Comparison of ENCODE assay signal across 8 mouse cellular contexts in genomic region chr2:167933397-167933796, GRCm38 (mm10). TPM values are rescaled to one million over a fixed set of nuclear protein-coding genes. Genes with fewer than 3 reads are reported as not detected.
DNase-seq lines count a peak whose midpoint lies in the region; ATAC-seq and TF ChIP-seq lines count a peak whose summit lies in the region.

No protein-coding gene starts in this region.

- peak overlapping the region; percentile 94 for H3K4me3 ChIP-seq in kidney, embryonic 15.5 days (replicated peaks)
- peak overlapping the region; percentile 94 for H3K4me3 ChIP-seq in cortical plate, adult 2 months (ENCODE audit: insufficient read depth, low read length)
- H3K4me3 ChIP-seq in hindbrain, embryonic 16.5 days (ENCODE audit: low read length) = peak overlapping the region; percentile 94
- H3K4me3 ChIP-seq in midbrain, embryonic 16.5 days (ENCODE audit: low read depth, low read length) = peak overlapping the region; percentile 90
- H3K4me3 ChIP-seq in kidney, adult 2 months (ENCODE audit: insufficient read depth, low read depth, low read length) = no peak overlapping the region; the same call in 1 of the 2 replicates

- TF ChIP-seq POLR2A in cortical plate, adult 2 months (IDR thresholded peaks at IDR 0.05; ENCODE audit: extremely low read depth, insufficient read depth, low read length) = no peak
- no peak for TF ChIP-seq POLR2A in kidney, adult 2 months (IDR thresholded peaks at IDR 0.05; ENCODE audit: low read depth, low read length)

- no peak overlapping the region for H3K27ac ChIP-seq in kidney, embryonic 15.5 days
- 0 out of 2 replicates have a peak overlapping the region, but pooled peaks have one; percentile 76 for H3K27ac ChIP-seq in cortical plate, adult 2 months (ENCODE audit: insufficient read depth, low read length)
- H3K27ac ChIP-seq in hindbrain, embryonic 16.5 days (ENCODE audit: low read depth, low read length) = no peak overlapping the region
- peak overlapping the region; percentile 81 for H3K27ac ChIP-seq in midbrain, embryonic 16.5 days (ENCODE audit: low read length)
- H3K27ac ChIP-seq in kidney, adult 2 months (ENCODE audit: insufficient read depth, low read depth, low read length) = no peak overlapping the region

- H3K36me3 ChIP-seq in kidney, embryonic 15.5 days = no peaks in the 10 kb centered on the region
- no peaks in the 10 kb centered on the region for H3K36me3 ChIP-seq in hindbrain, embryonic 16.5 days (ENCODE audit: control insufficient read depth, insufficient read depth, low read length)
- H3K36me3 ChIP-seq in midbrain, embryonic 16.5 days (ENCODE audit: control insufficient read depth, insufficient read depth, low read length) = no peaks in the 10 kb centered on the region
- H3K36me3 ChIP-seq in kidney, adult 2 months (ENCODE audit: control insufficient read depth, insufficient read depth, low read length) = no peaks in the 10 kb centered on the region

- WGBS in kidney, embryonic 15.5 days = 27% methylated on average over 7 of the region's 7 CpGs
- WGBS in hindbrain, embryonic 16.5 days = 34% methylated on average over 7 of the region's 7 CpGs
- 6% methylated on average over 7 of the region's 7 CpGs for WGBS in midbrain, embryonic 16.5 days
- WGBS in kidney, adult 2 months = 39% methylated on average over 7 of the region's 7 CpGs

- no peaks in the 10 kb centered on the region for H3K9me3 ChIP-seq in kidney, embryonic 15.5 days (replicated peaks)
- H3K9me3 ChIP-seq in hindbrain, embryonic 16.5 days (ENCODE audit: control insufficient read depth, low read length) = no peaks in the 10 kb centered on the region
- H3K9me3 ChIP-seq in midbrain, embryonic 16.5 days (replicated peaks; ENCODE audit: control insufficient read depth, low read length, poor library complexity, severe bottlenecking) = no peaks in the 10 kb centered on the region

- H3K4me1 ChIP-seq in kidney, embryonic 15.5 days = peaks cover 28% of the 10 kb centered on the region
- H3K4me1 ChIP-seq in cortical plate, adult 2 months (ENCODE audit: control insufficient read depth, insufficient read depth, low read length) = peaks cover 9% of the 10 kb centered on the region
- peaks cover 34% of the 10 kb centered on the region for H3K4me1 ChIP-seq in hindbrain, embryonic 16.5 days (ENCODE audit: control insufficient read depth, insufficient read depth, low read depth, low read length)
- H3K4me1 ChIP-seq in midbrain, embryonic 16.5 days (ENCODE audit: control insufficient read depth, insufficient read depth, low read length) = peaks cover 36% of the 10 kb centered on the region
- H3K4me1 ChIP-seq in kidney, adult 2 months (ENCODE audit: control insufficient read depth, insufficient read depth, low read length) = peaks cover 3% of the 10 kb centered on the region; the same call in 1 of the 2 replicates

- no peak for ATAC-seq in kidney, embryonic 15.5 days (replicated peaks; ENCODE audit: low FRiP score)
- no peak for ATAC-seq in hindbrain, embryonic 16.5 days
- ATAC-seq in midbrain, embryonic 16.5 days = no peak

- H3K27me3 ChIP-seq in kidney, embryonic 15.5 days = no peaks in the 10 kb centered on the region
- H3K27me3 ChIP-seq in hindbrain, embryonic 16.5 days (replicated peaks; ENCODE audit: control insufficient read depth, insufficient read depth, low read length) = no peaks in the 10 kb centered on the region
- H3K27me3 ChIP-seq in midbrain, embryonic 16.5 days (ENCODE audit: control insufficient read depth, insufficient read depth, low read depth, low read length) = no peaks in the 10 kb centered on the region
- no peaks in the 10 kb centered on the region for H3K27me3 ChIP-seq in kidney, adult 2 months (replicated peaks; ENCODE audit: control insufficient read depth, insufficient read depth, low read length)

- peak overlapping the region; percentile 91 for H3K4me2 ChIP-seq in kidney, embryonic 15.5 days
- H3K4me2 ChIP-seq in hindbrain, embryonic 16.5 days (ENCODE audit: low read length) = peak overlapping the region; percentile 55
- peak overlapping the region; percentile 84 for H3K4me2 ChIP-seq in midbrain, embryonic 16.5 days (ENCODE audit: low read length)

- no peak for DNase-seq in kidney, postnatal 36 days
- no peak for DNase-seq in natural killer cell, adult 2 months (ENCODE audit: low spot score in 2 of 2)
- DNase-seq in kidney, adult 2 months = no peak
- no peak for DNase-seq in ovary, postnatal 36 days (ENCODE audit: low spot score)

- no peak for TF ChIP-seq CTCF in cortical plate, adult 2 months (IDR thresholded peaks at IDR 0.05; ENCODE audit: extremely low read depth, insufficient read depth, low read length)
- TF ChIP-seq CTCF in kidney, adult 2 months (conservative IDR thresholded peaks at IDR 0.05; ENCODE audit: insufficient read depth, insufficient read length, low read depth, low read length) = no peak

- H3K9ac ChIP-seq in kidney, embryonic 15.5 days = peak overlapping the region; percentile 91
- peak overlapping the region; percentile 91 for H3K9ac ChIP-seq in hindbrain, embryonic 16.5 days (ENCODE audit: low read depth, low read length)
- peak overlapping the region; percentile 92 for H3K9ac ChIP-seq in midbrain, embryonic 16.5 days (ENCODE audit: low read depth, low read length)

RNA-seq across cellular contexts. Expression of gene Ptpn1, which starts 1.5 kb away (rescaled TPM):
- 57.4 and 71.2 TPM in 2 replicates for polyA plus RNA-seq in kidney, embryonic 15.5 days (2015; fragmentation: Nextera tagmentation; extraction: Ambion mirVana)
- 36.1 and 37.2 TPM in 2 replicates for polyA plus RNA-seq in cortical plate, adult 2 months (2012; rRNA removed)
- 64.8 and 69.2 TPM in 2 replicates for polyA plus RNA-seq in hindbrain, embryonic 16.5 days (2015; fragmentation: Nextera tagmentation; extraction: Ambion mirVana)
- polyA plus RNA-seq in midbrain, embryonic 16.5 days (2015; fragmentation: Nextera tagmentation; extraction: Ambion mirVana) = 79.8 and 86.0 TPM in 2 replicates
- polyA plus RNA-seq in kidney, adult 2 months (2012; rRNA removed) = 29.9 and 31.0 TPM in 2 replicates

Comparison
In these comparisons a context has a peak if more than half of its experiments do, and no peak if none do; other contexts are left out.
1. H3K27ac ChIP-seq: peak in cortical plate, adult 2 months (single experiment) and midbrain, embryonic 16.5 days (single experiment); none in kidney, embryonic 15.5 days (single experiment), hindbrain, embryonic 16.5 days (single experiment) and kidney, adult 2 months (single experiment).
2. Peak in every context shown above with its lines, with median percentiles within 50 percentile points of each other: H3K4me2 ChIP-seq and H3K9ac ChIP-seq.